Mouse (Mus musculus): Measurements from ENCODE around the gene Abca14.

Abca14 gene

GRCm38 (mm10) chr7:120203789-120204188, at the start of gene Abca14:
TSS of gene Abca14 (plus strand) at chr7:120203961.
- DNase-seq (ENCODE audit: low spot score in 2 of 2), result no peak

- no peak for DNase-seq (ENCODE audit: low spot score in 2 of 2)
Measured at GRCm38 (mm10) chr7:120156841-120157409, 46.8 kb upstream of the Abca14 start.

GRCm38 (mm10) chr7:120157575-120158061, 46.1 kb upstream of the Abca14 start:
- DNase-seq (ENCODE audit: low spot score in 2 of 2), result no peak

GRCm38 (mm10) chr7:120158121-120158613, 45.6 kb upstream of the Abca14 start:
- DNase-seq (ENCODE audit: low spot score in 2 of 2), result no peak

- DNase-seq (ENCODE audit: low spot score in 2 of 2), result no peak
Measured at GRCm38 (mm10) chr7:120163581-120164251, 40.0 kb upstream of the Abca14 start.

GRCm38 (mm10) chr7:120172188-120172700, 31.5 kb upstream of the Abca14 start:
- no peak for DNase-seq (ENCODE audit: low spot score in 2 of 2)

- DNase-seq (ENCODE audit: low spot score in 2 of 2), result no peak
Measured at GRCm38 (mm10) chr7:120173603-120174244, 30.0 kb upstream of the Abca14 start, which contains the start of gene Anks4b. TSS of gene Anks4b (plus strand) at chr7:120173858.

- no peak for DNase-seq (ENCODE audit: low spot score in 2 of 2)
Measured at GRCm38 (mm10) chr7:120174723-120175504, 28.8 kb upstream of the Abca14 start.

- DNase-seq (ENCODE audit: low spot score in 2 of 2), result no peak
Measured at GRCm38 (mm10) chr7:120177611-120178010, 26.1 kb upstream of the Abca14 start.

- DNase-seq (ENCODE audit: low spot score in 2 of 2), result no peak
Measured at GRCm38 (mm10) chr7:120178935-120179334, 24.8 kb upstream of the Abca14 start.

- no peak for DNase-seq (ENCODE audit: low spot score in 2 of 2)
Measured at GRCm38 (mm10) chr7:120180547-120180946, 23.2 kb upstream of the Abca14 start.

- no peak for DNase-seq (ENCODE audit: low spot score in 2 of 2)
Measured at GRCm38 (mm10) chr7:120181401-120182230, 22.1 kb upstream of the Abca14 start.

- DNase-seq (ENCODE audit: low spot score in 2 of 2), result no peak
Measured at GRCm38 (mm10) chr7:120182891-120183290, 20.9 kb upstream of the Abca14 start.

- DNase-seq (ENCODE audit: low spot score in 2 of 2), result no peak
Measured at GRCm38 (mm10) chr7:120188946-120189345, 14.8 kb upstream of the Abca14 start.

- DNase-seq (ENCODE audit: low spot score in 2 of 2), result no peak
Measured at GRCm38 (mm10) chr7:120189369-120190149, 14.2 kb upstream of the Abca14 start.

- DNase-seq (ENCODE audit: low spot score in 2 of 2), result no peak
Measured at GRCm38 (mm10) chr7:120190150-120190665, 13.6 kb upstream of the Abca14 start.

GRCm38 (mm10) chr7:120192207-120192606, 11.6 kb upstream of the Abca14 start:
- no peak for DNase-seq (ENCODE audit: low spot score in 2 of 2)

- DNase-seq (ENCODE audit: low spot score in 2 of 2), result no peak
Measured at GRCm38 (mm10) chr7:120192816-120193215, 10.9 kb upstream of the Abca14 start.

- DNase-seq (ENCODE audit: low spot score in 2 of 2), result no peak
Measured at GRCm38 (mm10) chr7:120195207-120195606, 8.6 kb upstream of the Abca14 start.
